Mouse (Mus musculus) E14TG2a.4 (cell line): ENCODE data around the gene Tent5b.

Experiments used
- CTCF ChIP-seq: conservative IDR thresholded peaks from 2 replicates; pipeline ENCODE4 v1.5.1; 2014; ENCODE audit warnings: low read length
- POU5F1 ChIP-seq: IDR thresholded peaks from 2 replicates; pipeline ENCODE4 v1.6.1; 2014; ENCODE audit warnings: low read length, borderline replicate concordance

GRCm38 (mm10) chr4:133495711-133496110 is 15.8 kb downstream of the Tent5b start:
- TF ChIP-seq CTCF = no peak
- TF ChIP-seq POU5F1 = no peak
